Mouse (Mus musculus) heart, embryonic 15.5 days (tissue): ENCODE data around the gene Cdca4. TPM values are rescaled to one million over a fixed set of nuclear protein-coding genes. Genes with fewer than 3 reads are reported as not detected.

Source experiments
- ATAC-seq: fragments of 200-750 bp; cut with Nextera tagmentation; replicated peaks from 2 replicates; pipeline ENCODE4 v1.8.0; 2017; ENCODE audit warnings: low read depth, moderate TSS enrichment; ENCODE audit not compliant: insufficient number of reproducible peaks, insufficient read depth, low FRiP score
- H3K27ac ChIP-seq: fragments of 300-500 bp; sonication (generic); 2 replicates; pipeline ENCODE4 v1.5.1; 2015; ENCODE audit warnings: mild to moderate bottlenecking, inconsistent platforms
- H3K27me3 ChIP-seq: fragments of 300-500 bp; sonication (generic); 2 replicates; pipeline ENCODE4 v1.6.1; 2015; ENCODE audit warnings: inconsistent platforms
- H3K36me3 ChIP-seq: fragments of 300-500 bp; sonication (generic); 2 replicates; pipeline ENCODE4 v1.6.1; 2015; ENCODE audit warnings: mild to moderate bottlenecking, inconsistent platforms
- H3K4me1 ChIP-seq: fragments of 300-500 bp; sonication (generic); replicated peaks from 2 replicates; pipeline ENCODE4 v1.6.1; 2015; ENCODE audit warnings: inconsistent platforms
- H3K4me2 ChIP-seq: fragments of 300-500 bp; sonication (generic); 2 replicates; pipeline ENCODE4 v1.6.1; 2015; ENCODE audit warnings: inconsistent platforms, mild to moderate bottlenecking, moderate library complexity
- H3K4me3 ChIP-seq: fragments of 300-500 bp; sonication (generic); 2 replicates; pipeline ENCODE4 v1.5.1; 2015; ENCODE audit warnings: mild to moderate bottlenecking, inconsistent platforms
- H3K9ac ChIP-seq: fragments of 300-500 bp; sonication (generic); 2 replicates; pipeline ENCODE4 v1.6.1; 2015; ENCODE audit warnings: mild to moderate bottlenecking, inconsistent platforms
- H3K9me3 ChIP-seq: fragments of 300-500 bp; sonication (generic); replicated peaks from 2 replicates; pipeline ENCODE4 v1.6.1; 2016; ENCODE audit warnings: inconsistent platforms
- WGBS: fragments of 180-500 bp; shearing (Covaris S2); methylation state at CpG from one replicate; pipeline ENCODE4 v1.1.7; 2015; ENCODE audit warnings: mixed read lengths; 5-methylcytosine and 5-hydroxymethylcytosine counted together
- polyA plus RNA-seq: library from polyadenylated mRNA; unstranded; fragments of >200 nt; fragmentation: Nextera tagmentation; extraction: Ambion mirVana; gene quantifications from 2 replicates; pipeline ENCODE4 v1.2.1, GENCODE M21; 2015

The Cdca4 gene
- 34.6 and 53.3 TPM in 2 replicates for polyA plus RNA-seq

GRCm38 (mm10) chr12:112829244-112829864, at the start of gene Cdca4:
Gene Cdca4, minus strand, starts transcription at chr12:112829423.
- Histone ChIP-seq H3K4me2 (peak within 1 kb of the TSS; percentile 79), H3K4me1 (peaks cover 48% of the 10 kb centered on the region), H3K4me3 (peak within 1 kb of the TSS; percentile 86), H3K27ac (peak within 1 kb of the TSS; percentile 94), H3K9me3 (no peaks in the 10 kb centered on the region), H3K36me3 (peaks cover 19% of the 10 kb centered on the region), H3K9ac (peak within 1 kb of the TSS; percentile 91), H3K27me3 (no peaks in the 10 kb centered on the region)
- ATAC-seq = peak; percentile 96
- under 1% methylated on average over 61 of the region's 72 CpGs for WGBS

- Histone ChIP-seq H3K27ac (no peak overlapping the region), H3K4me3 (peak overlapping the region; percentile 45), H3K36me3 (no peaks in the 10 kb centered on the region), H3K9me3 (no peaks in the 10 kb centered on the region), H3K4me2 (peak overlapping the region; percentile 83), H3K9ac (peak overlapping the region; percentile 43), H3K27me3 (peaks cover 82% of the 10 kb centered on the region), H3K4me1 (peaks cover 35% of the 10 kb centered on the region)
- WGBS = under 1% methylated on average over 35 of the region's 37 CpGs
- peak; percentile 37; the same call in 1 of the 2 replicates for ATAC-seq
Observed at GRCm38 (mm10) chr12:112877607-112878020, 48.4 kb upstream of the Cdca4 start.

GRCm38 (mm10) chr12:112877073-112877576, 47.9 kb upstream of the Cdca4 start:
- WGBS = 6% methylated on average over 17 of the region's 17 CpGs
- Histone ChIP-seq H3K27ac (no peak overlapping the region), H3K36me3 (no peaks in the 10 kb centered on the region), H3K9me3 (no peaks in the 10 kb centered on the region), H3K4me2 (peak overlapping the region; percentile 83), H3K9ac (peak overlapping the region; percentile 43; the same call in 1 of the 2 replicates), H3K4me1 (peaks cover 35% of the 10 kb centered on the region), H3K27me3 (peaks cover 87% of the 10 kb centered on the region), H3K4me3 (peak overlapping the region; percentile 45)
- no peak for ATAC-seq

GRCm38 (mm10) chr12:112876332-112877072, 47.3 kb upstream of the Cdca4 start:
- 0 out of 2 replicates have a peak overlapping the region, but pooled peaks have one; percentile 43 for H3K9ac ChIP-seq
- WGBS = 6% methylated on average over 28 of the region's 28 CpGs
- ATAC-seq = no peak
- H3K4me1 ChIP-seq = peaks cover 35% of the 10 kb centered on the region
- H3K4me2 ChIP-seq = peak overlapping the region; percentile 83
- H3K36me3 ChIP-seq = no peaks in the 10 kb centered on the region
- H3K4me3 ChIP-seq = peak overlapping the region; percentile 45
- peaks cover 93% of the 10 kb centered on the region for H3K27me3 ChIP-seq
- H3K9me3 ChIP-seq = no peaks in the 10 kb centered on the region
- H3K27ac ChIP-seq = no peak overlapping the region

GRCm38 (mm10) chr12:112875225-112876013, 46.2 kb upstream of the Cdca4 start:
- no peaks in the 10 kb centered on the region for H3K9me3 ChIP-seq
- WGBS = 20% methylated on average over 16 of the region's 16 CpGs
- H3K4me3 ChIP-seq = no peak overlapping the region
- peaks cover 38% of the 10 kb centered on the region for H3K4me1 ChIP-seq
- ATAC-seq = peak; percentile 23; the same call in 1 of the 2 replicates
- H3K4me2 ChIP-seq = no peak overlapping the region
- H3K9ac ChIP-seq = no peak overlapping the region
- no peaks in the 10 kb centered on the region for H3K36me3 ChIP-seq
- H3K27me3 ChIP-seq = peaks cover 99% of the 10 kb centered on the region
- H3K27ac ChIP-seq = no peak overlapping the region

GRCm38 (mm10) chr12:112874199-112874598, 45.0 kb upstream of the Cdca4 start:
- H3K9ac ChIP-seq = no peak overlapping the region
- 14% methylated on average over 22 of the region's 22 CpGs for WGBS

GRCm38 (mm10) chr12:112873452-112874190, 44.4 kb upstream of the Cdca4 start:
- no peak overlapping the region for H3K27ac ChIP-seq
- no peaks in the 10 kb centered on the region for H3K36me3 ChIP-seq
- H3K27me3 ChIP-seq = peaks cover 87% of the 10 kb centered on the region
- peaks cover 43% of the 10 kb centered on the region for H3K4me1 ChIP-seq
- peak overlapping the region; percentile 59 for H3K4me2 ChIP-seq
- no peak for ATAC-seq
- peak overlapping the region; percentile 30; the same call in 1 of the 2 replicates for H3K4me3 ChIP-seq
- H3K9ac ChIP-seq = no peak overlapping the region
- H3K9me3 ChIP-seq = no peaks in the 10 kb centered on the region
- WGBS = 19% methylated on average over 18 of the region's 18 CpGs

More at GRCm38 (mm10) chr12:112874199-112874598, 45.0 kb upstream of the Cdca4 start:
- Histone ChIP-seq H3K9me3 (no peaks in the 10 kb centered on the region), H3K36me3 (no peaks in the 10 kb centered on the region), H3K4me1 (peaks cover 43% of the 10 kb centered on the region), H3K27ac (no peak overlapping the region), H3K4me3 (peak overlapping the region; percentile 30; the same call in 1 of the 2 replicates), H3K4me2 (peak overlapping the region; percentile 59), H3K27me3 (peaks cover 89% of the 10 kb centered on the region)
- no peak for ATAC-seq

GRCm38 (mm10) chr12:112872991-112873390, 43.8 kb upstream of the Cdca4 start:
- Histone ChIP-seq H3K9ac (no peak overlapping the region), H3K27me3 (peaks cover 86% of the 10 kb centered on the region), H3K9me3 (no peaks in the 10 kb centered on the region), H3K4me1 (peaks cover 44% of the 10 kb centered on the region), H3K4me3 (no peak overlapping the region), H3K4me2 (no peak overlapping the region), H3K36me3 (no peaks in the 10 kb centered on the region), H3K27ac (no peak overlapping the region)
- 75% methylated on average over 10 of the region's 10 CpGs for WGBS
- ATAC-seq = no peak

GRCm38 (mm10) chr12:112871272-112871671, 42.0 kb upstream of the Cdca4 start:
- no peak overlapping the region for H3K9ac ChIP-seq
- H3K27ac ChIP-seq = no peak overlapping the region
- no peaks in the 10 kb centered on the region for H3K36me3 ChIP-seq
- no peak overlapping the region for H3K4me2 ChIP-seq
- WGBS = 82% methylated on average over 2 of the region's 2 CpGs
- no peaks in the 10 kb centered on the region for H3K9me3 ChIP-seq
- H3K27me3 ChIP-seq = peaks cover 69% of the 10 kb centered on the region
- H3K4me3 ChIP-seq = no peak overlapping the region
- ATAC-seq = no peak
- H3K4me1 ChIP-seq = peaks cover 31% of the 10 kb centered on the region

GRCm38 (mm10) chr12:112870775-112871174, 41.6 kb upstream of the Cdca4 start:
- no peaks in the 10 kb centered on the region for H3K36me3 ChIP-seq
- 46% methylated on average over 13 of the region's 13 CpGs for WGBS
- no peak overlapping the region for H3K4me3 ChIP-seq
- peaks cover 26% of the 10 kb centered on the region for H3K4me1 ChIP-seq
- peaks cover 64% of the 10 kb centered on the region for H3K27me3 ChIP-seq
- ATAC-seq = no peak
- no peak overlapping the region for H3K27ac ChIP-seq
- no peak overlapping the region for H3K4me2 ChIP-seq
- H3K9me3 ChIP-seq = no peaks in the 10 kb centered on the region
- no peak overlapping the region for H3K9ac ChIP-seq
